Comparison of ENCODE assay signal across 8 mouse cellular contexts in genomic region chr6:3447404-3447803, GRCm38 (mm10). TPM values are rescaled to one million over a fixed set of nuclear protein-coding genes. Genes with fewer than 3 reads are reported as not detected.
DNase-seq lines count a peak whose midpoint lies in the region; ATAC-seq and TF ChIP-seq lines count a peak whose summit lies in the region.

No protein-coding gene starts in this region.

- DNase-seq in A20 (ENCODE audit: low read depth, low spot score): peak; percentile 91
- peak; percentile 34 for DNase-seq in adrenal gland, postnatal 25 days
- DNase-seq in heart, adult 9 months (ENCODE audit: low spot score in 2 of 2): peak; percentile 54 to 77
- peak; percentile 48 for DNase-seq in liver
- DNase-seq in monocyte, adult 2 months (ENCODE audit: low read depth in 1 of 2, low spot score in 2 of 2): peak; percentile 27 to 71
- peak; percentile 69 to 76 for DNase-seq in spleen, postnatal 36 days (ENCODE audit: low spot score in 2 of 2)

- TF ChIP-seq CTCF in embryonic fibroblast, embryonic 13.5 days (IDR thresholded peaks at IDR 0.05; ENCODE audit: borderline replicate concordance, insufficient read depth, low read length): peak; percentile 89

- TF ChIP-seq POLR2A in embryonic fibroblast, embryonic 13.5 days (IDR thresholded peaks at IDR 0.05; ENCODE audit: low read depth, low read length): no peak

- 6% methylated on average over 5 of the region's 5 CpGs for WGBS in kidney, embryonic 14.5 days

- no peaks in the 10 kb centered on the region for H3K9me3 ChIP-seq in kidney, embryonic 14.5 days (ENCODE audit: control insufficient read depth, low read length)

- H3K27me3 ChIP-seq in kidney, embryonic 14.5 days (ENCODE audit: control insufficient read depth, insufficient read depth, low read length): no peaks in the 10 kb centered on the region

- H3K4me1 ChIP-seq in embryonic fibroblast, embryonic 13.5 days (ENCODE audit: control insufficient read depth, insufficient read depth, low read length): no peaks in the 10 kb centered on the region
- H3K4me1 ChIP-seq in kidney, embryonic 14.5 days (ENCODE audit: control insufficient read depth, insufficient read depth, low read length): no peaks in the 10 kb centered on the region

- no peaks in the 10 kb centered on the region for H3K36me3 ChIP-seq in kidney, embryonic 14.5 days (ENCODE audit: control insufficient read depth, insufficient read depth, low read length)

- H3K27ac ChIP-seq in embryonic fibroblast, embryonic 13.5 days (ENCODE audit: insufficient read depth, low read length): no peak overlapping the region
- H3K27ac ChIP-seq in kidney, embryonic 14.5 days (ENCODE audit: low read depth, low read length): no peak overlapping the region

- peak; percentile 80 for ATAC-seq in kidney, embryonic 14.5 days (ENCODE audit: low FRiP score, low TSS enrichment)

- H3K4me3 ChIP-seq in embryonic fibroblast, embryonic 13.5 days (ENCODE audit: insufficient read depth, low read length): no peak overlapping the region
- H3K4me3 ChIP-seq in kidney, embryonic 14.5 days (ENCODE audit: low read length): no peak overlapping the region

- H3K4me2 ChIP-seq in kidney, embryonic 14.5 days (replicated peaks; ENCODE audit: low read depth, low read length): no peak overlapping the region

- no peak overlapping the region for H3K9ac ChIP-seq in kidney, embryonic 14.5 days (ENCODE audit: low read depth, low read length)

RNA-seq across cellular contexts. Expression of gene Samd9l, which starts 48.0 kb away (rescaled TPM):
- 12.2 and 18.3 TPM in 2 replicates for total RNA-seq in adrenal gland, postnatal 25 days (2021)
- polyA plus RNA-seq in embryonic fibroblast, embryonic 13.5 days (2011; ENCODE audit: insufficient read length, low read depth, missing spikeins): 25.4 and 27.1 TPM in 2 replicates
- polyA plus RNA-seq in kidney, embryonic 14.5 days (2014; fragmentation: Nextera tagmentation; extraction: Ambion mirVana): 4.7 and 8.2 TPM in 2 replicates

RNA-seq across cellular contexts. Expression of gene Hepacam2, which starts 50.7 kb away (rescaled TPM):
- total RNA-seq in adrenal gland, postnatal 25 days (2021): 0.15 TPM in 1 of 2 replicates, not detected in the other
- polyA plus RNA-seq in embryonic fibroblast, embryonic 13.5 days (2011; ENCODE audit: insufficient read length, low read depth, missing spikeins): not detected in 2 replicates
- polyA plus RNA-seq in kidney, embryonic 14.5 days (2014; fragmentation: Nextera tagmentation; extraction: Ambion mirVana): 0.86 and 0.88 TPM in 2 replicates

RNA-seq across cellular contexts. Expression of gene Vps50, which starts 50.8 kb away (rescaled TPM):
- 23.5 and 23.8 TPM in 2 replicates for total RNA-seq in adrenal gland, postnatal 25 days (2021)
- 23.8 and 28.6 TPM in 2 replicates for polyA plus RNA-seq in embryonic fibroblast, embryonic 13.5 days (2011; ENCODE audit: insufficient read length, low read depth, missing spikeins)
- polyA plus RNA-seq in kidney, embryonic 14.5 days (2014; fragmentation: Nextera tagmentation; extraction: Ambion mirVana): 23.7 and 33.1 TPM in 2 replicates

Comparison
In these comparisons a context has a peak if more than half of its experiments do, and no peak if none do; other contexts are left out.
1. DNase-seq: peak in every context shown above with its lines; median percentile 91 in A20; 72 in spleen, postnatal 36 days; 66 in heart, adult 9 months; 49 in monocyte, adult 2 months; 48 in liver; 34 in adrenal gland, postnatal 25 days.